Mouse (Mus musculus): Measurements from ENCODE around the gene Rtn1. TPM values are rescaled to one million over a fixed set of nuclear protein-coding genes. Genes with fewer than 3 reads are reported as not detected.

The Rtn1 gene
- total RNA-seq, 2 experiments from 2014 or later: 4.0 to 4.8 TPM

DNA sequence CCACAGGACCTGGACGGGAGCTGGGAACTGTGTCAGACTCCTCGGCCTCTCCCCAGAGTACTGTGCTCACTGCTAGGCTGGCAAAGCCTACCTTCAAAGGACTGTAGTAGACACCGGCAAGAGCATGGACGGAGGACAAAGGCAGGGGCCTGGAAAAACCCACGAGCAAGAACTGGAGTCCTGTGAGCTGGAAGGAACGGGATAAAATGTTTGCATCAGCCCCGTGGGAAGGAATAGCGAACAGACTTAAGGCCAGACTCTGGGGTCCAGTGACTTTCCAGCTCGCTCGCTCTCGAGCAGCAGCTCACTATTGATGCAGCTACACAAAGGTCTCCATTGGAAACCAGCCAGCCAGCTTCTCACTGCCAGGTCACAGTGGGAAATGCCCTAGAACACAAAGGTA is 34.0 kb downstream of the Rtn1 start:
- no peak for DNase-seq (ENCODE audit: low spot score in 2 of 2)

DNA sequence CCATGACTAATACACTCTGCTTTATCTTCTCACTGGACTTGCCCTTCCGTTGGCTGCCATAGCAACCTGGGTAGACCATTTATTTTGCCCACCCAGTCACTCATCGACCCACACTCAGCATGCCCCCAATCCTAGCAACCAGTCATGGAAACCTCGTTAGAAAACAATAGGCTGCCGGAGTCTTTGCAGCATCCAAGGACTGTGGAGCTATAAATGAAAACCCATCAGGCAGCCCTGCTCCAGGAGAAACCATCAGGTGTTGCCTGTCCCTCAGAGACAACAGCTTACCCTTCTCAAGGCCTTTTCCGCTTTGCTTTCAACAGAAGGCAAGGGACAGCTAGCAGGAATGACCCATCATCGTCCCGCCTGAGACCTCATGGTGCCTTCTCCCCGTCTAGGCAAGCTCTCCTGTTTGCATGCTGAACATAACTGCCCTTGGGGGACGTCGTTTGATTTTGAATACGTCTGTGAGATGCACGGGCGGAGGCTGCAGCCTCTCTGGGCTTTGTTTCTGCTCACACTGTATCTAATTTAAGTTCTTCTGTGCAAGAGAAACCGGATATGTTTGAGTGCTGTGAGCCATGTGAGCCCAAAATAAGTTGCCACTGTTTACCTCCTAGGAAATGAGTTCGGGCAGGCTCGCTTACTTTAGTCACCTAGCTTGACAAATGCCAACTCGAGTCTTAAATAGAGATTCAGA is 34.8 kb downstream of the Rtn1 start:
- DNase-seq (ENCODE audit: low spot score in 2 of 2): no peak

DNA sequence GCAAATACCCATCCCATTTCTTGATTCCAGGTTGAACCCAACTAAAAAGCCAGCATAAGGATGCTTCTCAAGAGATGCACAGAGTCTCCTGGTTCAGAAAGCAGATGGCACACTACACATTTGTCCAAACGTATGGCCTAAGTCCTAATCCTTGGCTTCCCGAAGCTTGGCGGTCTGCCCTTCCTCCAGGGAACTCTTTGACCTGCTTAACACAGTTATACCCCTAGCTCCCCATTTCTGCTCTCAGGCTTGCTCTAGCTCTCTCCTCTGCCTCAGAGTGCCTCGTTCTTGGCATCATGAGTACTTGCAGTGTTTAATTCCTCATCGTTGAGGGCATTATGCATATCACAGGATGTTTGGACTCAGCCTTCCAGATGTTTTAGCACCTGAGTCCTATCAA is 38.8 kb downstream of the Rtn1 start:
- no peak for DNase-seq (ENCODE audit: low spot score in 2 of 2)

- DNase-seq (ENCODE audit: low spot score in 2 of 2): no peak
Observed at GRCm38 (mm10) chr12:72366763-72367162, 42.1 kb downstream of the Rtn1 start.

DNA sequence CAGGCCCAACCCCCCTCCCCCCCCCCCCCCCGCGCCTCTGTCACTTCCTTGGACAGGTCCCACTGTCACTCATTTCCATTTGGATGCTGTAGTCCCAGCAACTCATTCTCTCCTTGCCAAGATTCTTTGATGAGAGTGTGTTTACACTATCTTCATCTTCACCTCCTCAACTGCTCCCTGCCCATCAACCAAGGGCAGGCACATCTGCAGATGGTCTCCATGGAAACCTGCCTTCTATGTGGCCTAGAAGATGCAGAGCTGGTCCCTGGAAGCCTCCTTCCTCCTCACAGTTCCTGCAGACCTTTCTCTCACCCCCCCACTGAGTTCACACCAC is 42.8 kb downstream of the Rtn1 start:
- DNase-seq (ENCODE audit: low spot score in 2 of 2): no peak

GRCm38 (mm10) chr12:72365231-72366103 is 43.4 kb downstream of the Rtn1 start:
- DNase-seq (ENCODE audit: low spot score in 2 of 2): no peak

DNA sequence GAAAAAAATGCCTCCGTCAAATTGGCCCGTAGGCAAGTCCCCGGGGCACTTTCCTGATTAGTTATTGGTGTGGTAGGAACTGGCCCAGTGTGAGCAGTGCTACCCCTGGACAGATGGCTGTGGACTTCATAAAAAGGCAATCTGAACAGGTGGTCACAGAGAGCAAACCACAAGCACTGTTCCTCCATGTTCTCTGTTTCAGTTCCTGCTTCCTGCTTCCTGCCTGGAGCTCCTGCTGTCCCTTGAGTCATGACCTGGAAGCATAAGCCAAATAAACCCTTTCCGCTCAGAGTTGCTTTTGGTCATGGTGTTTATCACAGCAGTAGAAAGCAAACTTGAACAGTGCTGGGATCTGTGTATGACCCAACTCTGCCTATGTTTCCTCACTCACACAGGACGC is 44.3 kb downstream of the Rtn1 start:
- no peak for DNase-seq (ENCODE audit: low spot score in 2 of 2)

DNA sequence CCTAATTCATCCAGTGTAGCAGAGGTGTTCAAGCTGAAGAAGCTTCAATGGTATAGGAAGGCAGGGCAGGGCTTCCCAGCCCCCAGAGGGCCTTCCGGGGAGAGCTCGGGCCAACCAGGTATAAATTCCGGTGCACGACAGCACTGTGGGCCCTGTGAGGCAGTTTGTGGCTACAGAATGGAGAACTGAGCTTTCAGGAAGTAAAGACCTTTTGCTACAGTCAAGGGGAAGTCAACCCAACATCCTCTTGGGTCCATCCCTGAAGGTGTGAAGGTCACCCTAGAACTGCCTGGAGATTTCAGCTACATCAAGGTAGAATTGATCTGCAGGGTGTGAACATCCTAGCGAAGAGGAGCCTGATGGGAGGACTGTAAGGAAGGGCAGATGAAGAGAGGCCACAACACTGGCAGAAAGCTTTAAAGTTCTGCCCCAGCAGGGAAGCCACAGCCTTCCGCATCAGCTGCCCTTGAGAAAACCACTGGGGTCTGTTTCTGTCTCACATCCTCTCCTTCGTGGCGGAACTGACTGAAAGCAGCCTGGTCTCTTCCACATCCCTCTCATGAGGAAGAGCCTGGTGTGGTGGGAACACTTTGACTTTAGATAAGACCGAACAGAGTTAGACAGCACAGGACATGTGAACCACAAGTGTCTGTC is 47.0 kb downstream of the Rtn1 start:
- no peak for DNase-seq (ENCODE audit: low spot score in 2 of 2)

GRCm38 (mm10) chr12:72360926-72361615 is 47.8 kb downstream of the Rtn1 start:
- DNase-seq (ENCODE audit: low spot score in 2 of 2): no peak

DNA sequence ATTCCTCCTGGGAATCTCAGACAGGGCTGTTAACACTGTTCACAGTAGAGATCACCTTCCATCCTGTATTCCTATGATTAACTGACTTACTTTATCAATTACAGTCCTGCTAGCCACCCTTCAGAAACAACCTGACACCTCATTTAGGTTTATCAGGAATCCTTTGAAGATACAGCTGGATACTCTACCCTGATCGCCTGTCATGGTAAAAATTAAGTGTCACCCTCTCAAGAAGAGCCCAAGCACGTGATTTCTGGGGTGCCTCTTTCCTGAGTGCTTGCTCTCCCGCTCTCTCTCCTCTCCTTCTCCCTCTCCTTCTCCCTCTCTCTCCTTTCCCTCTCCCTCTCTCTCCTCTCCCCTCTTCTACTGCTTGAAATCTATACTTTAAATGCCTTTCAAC is 49.0 kb downstream of the Rtn1 start:
- no peak for DNase-seq (ENCODE audit: low spot score in 2 of 2)

GRCm38 (mm10) chr12:72357667-72358420 is 51.0 kb downstream of the Rtn1 start:
- no peak for DNase-seq (ENCODE audit: low spot score in 2 of 2)

DNA sequence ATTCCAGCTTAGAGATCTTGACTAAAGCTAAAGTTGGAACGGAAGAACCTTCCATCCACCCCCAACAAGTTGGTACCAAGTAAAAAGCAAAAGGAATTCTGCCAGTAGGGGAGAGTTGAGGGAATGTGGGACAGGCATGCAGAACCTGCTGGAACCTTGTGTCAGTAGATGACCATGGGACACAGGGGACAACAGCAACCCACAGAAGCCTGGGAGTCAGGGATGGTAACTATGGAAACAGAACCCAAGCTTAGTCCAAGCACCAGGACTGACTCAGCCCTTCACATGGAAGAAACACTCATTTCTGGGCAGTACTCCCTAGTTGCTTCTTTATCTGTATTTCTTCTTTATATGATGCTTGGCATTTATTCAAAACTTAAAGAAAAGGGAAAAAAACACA is 54.6 kb downstream of the Rtn1 start:
- DNase-seq (ENCODE audit: low spot score in 2 of 2): no peak

DNA sequence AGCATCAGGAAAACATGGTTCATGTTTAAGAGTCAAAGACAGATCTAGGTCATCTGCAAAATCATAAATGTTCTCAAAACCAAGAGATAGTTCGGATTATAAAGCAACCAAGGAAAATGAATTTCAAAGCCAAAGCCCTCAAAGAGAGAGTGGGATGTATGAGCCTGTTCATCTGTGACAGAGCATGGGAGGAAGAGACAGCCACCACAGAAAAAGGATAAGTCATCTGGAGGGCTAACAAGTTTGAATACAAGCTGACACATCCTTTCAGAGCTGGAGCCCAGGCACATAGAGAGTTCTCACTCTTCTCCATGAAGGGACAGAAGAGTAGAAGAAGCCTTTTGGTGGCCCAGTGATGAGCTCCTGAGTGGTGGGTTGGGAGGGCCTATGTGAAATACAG is 55.3 kb downstream of the Rtn1 start:
- DNase-seq (ENCODE audit: low spot score in 2 of 2): no peak

GRCm38 (mm10) chr12:72348508-72348907 is 60.3 kb downstream of the Rtn1 start:
- DNase-seq (ENCODE audit: low spot score in 2 of 2): no peak

GRCm38 (mm10) chr12:72347184-72347583 is 61.7 kb downstream of the Rtn1 start:
- no peak for DNase-seq (ENCODE audit: low spot score in 2 of 2)

DNA sequence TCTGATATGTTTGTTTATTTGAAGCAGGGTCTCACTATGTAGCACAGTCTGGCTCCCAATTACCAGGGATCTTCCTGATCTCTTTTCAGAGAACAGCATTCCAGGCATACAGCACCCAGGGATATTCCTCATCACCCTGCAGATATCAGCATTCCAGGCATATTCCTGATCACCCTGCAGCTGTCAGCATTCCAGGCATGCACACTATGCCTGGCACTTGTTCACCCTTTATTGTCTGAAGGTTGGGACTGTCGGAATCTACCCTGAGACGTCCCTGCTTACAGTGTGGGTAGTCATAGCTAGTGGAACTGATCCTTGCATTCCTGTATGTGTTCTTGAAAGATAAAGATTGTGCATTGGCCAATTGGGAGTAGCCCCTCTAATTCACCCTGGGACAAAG is 65.2 kb downstream of the Rtn1 start:
- no peak for DNase-seq (ENCODE audit: low spot score in 2 of 2)

DNA sequence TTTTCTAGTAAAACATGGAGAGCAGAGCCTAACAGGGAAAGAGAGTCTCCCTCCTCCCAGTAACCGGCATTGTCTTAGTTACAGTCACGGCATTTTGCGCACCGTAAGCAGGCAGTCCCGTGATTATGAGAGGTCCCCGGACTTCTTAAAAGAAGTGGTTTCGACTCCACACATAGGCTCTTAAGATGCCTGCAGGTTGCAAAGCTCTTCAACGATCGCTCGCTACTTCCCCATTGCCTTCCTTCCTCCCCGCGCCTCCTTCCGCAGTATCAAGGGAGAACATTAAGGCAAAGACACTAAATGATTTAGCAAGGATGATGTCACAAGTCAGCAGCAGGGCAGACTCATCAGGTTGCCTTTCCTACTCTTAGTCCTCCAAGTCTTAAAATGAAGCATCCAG is 72.8 kb downstream of the Rtn1 start:
- no peak for DNase-seq (ENCODE audit: low spot score in 2 of 2)

GRCm38 (mm10) chr12:72332488-72333013 is 76.3 kb downstream of the Rtn1 start:
- DNase-seq (ENCODE audit: low spot score in 2 of 2): no peak

- DNase-seq (ENCODE audit: low spot score in 2 of 2): no peak
Observed at GRCm38 (mm10) chr12:72331912-72332487, 76.9 kb downstream of the Rtn1 start.

DNA sequence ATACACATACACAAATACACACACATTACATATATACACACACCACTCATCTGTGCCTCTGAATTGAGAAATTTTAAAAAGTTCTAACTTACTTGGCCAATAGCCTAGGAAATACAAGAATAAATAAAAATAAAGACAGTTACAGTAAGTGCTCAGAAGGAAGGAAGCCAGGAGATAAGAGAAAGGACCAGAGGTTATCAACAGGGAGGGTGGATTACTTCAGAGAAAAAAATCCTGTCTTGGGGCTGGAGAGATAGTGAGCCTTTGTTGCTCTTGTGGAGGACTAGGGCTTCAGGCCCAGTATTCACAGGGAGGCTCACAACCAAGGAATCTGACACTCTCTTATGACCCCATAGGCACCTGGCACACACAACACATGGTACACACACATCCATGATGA is 82.8 kb downstream of the Rtn1 start:
- DNase-seq (ENCODE audit: low spot score in 2 of 2): no peak

All from gastrocnemius, postnatal 4 days (tissue).